Mouse (Mus musculus) bone marrow macrophage, adult 2 months (primary cell): Measurements from ENCODE around the gene Chst11.

Source experiments
- CTCF ChIP-seq: IDR thresholded peaks from 2 replicates; pipeline ENCODE4 v1.5.1; 2012; ENCODE audit warnings: low read depth, mild to moderate bottlenecking, low read length, moderate library complexity
- POLR2A ChIP-seq: IDR thresholded peaks from 2 replicates; pipeline ENCODE4 v1.6.1; 2012; ENCODE audit warnings: mild to moderate bottlenecking, low read depth, low read length, borderline replicate concordance

- TF ChIP-seq CTCF = no peak
- no peak for TF ChIP-seq POLR2A
Measured at GRCm38 (mm10) chr10:83000721-83001120, 15.4 kb downstream of the Chst11 start.
